Comparison of ENCODE assay signal across 11 mouse cellular contexts in the genomic region with DNA sequence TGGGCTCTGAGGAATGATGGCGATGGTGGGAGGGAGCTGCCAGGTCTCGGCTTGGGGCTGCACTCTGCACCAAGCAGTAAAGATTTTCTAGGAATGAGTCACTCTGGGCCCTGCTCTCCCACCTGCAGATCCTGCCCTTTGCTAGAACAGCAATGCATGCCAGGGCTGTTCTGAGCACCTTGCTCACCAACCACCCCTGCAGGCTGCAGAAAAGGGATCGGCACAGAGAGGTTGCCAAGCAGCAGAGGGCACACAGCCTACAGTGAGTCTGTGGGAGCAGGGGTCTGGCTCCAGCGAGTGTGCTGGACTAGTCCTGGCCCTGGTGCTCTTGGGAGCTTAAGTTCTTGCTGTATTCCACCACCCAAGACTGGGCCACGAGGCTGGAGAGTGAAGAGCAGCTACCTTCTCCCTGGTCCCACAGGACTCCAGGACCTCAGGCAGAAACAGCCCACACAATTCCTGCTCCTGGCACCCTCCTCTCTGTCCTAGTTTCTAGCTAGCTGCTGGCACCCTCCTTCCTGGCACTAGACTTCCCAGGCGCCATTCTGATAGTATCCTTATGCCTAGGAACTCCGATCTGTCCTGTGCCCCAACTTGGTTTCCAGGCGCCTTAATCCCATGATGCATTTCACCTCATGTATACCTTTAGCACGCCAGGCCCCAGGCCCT. TPM values are rescaled to one million over a fixed set of nuclear protein-coding genes. Genes with fewer than 3 reads are reported as not detected.
DNase-seq lines count a peak whose midpoint lies in the region; ATAC-seq and TF ChIP-seq lines count a peak whose summit lies in the region.
"Had no signal": no experiment of that assay in that cellular context is flagged by ENCODE, and none has a peak within 500 bp of the region (broad histone marks: within the 10 kb centered on the region; RNA-seq: fewer than 3 reads in every experiment).

No protein-coding gene starts in this region.

- WGBS in kidney, embryonic 15.5 days = 75% methylated on average over 9 of the region's 9 CpGs
- 80% methylated on average over 9 of the region's 9 CpGs for WGBS in limb, embryonic 10.5 days

- no peak overlapping the region for H3K4me3 ChIP-seq in kidney, embryonic 15.5 days (replicated peaks)
- no peak overlapping the region for H3K4me3 ChIP-seq in limb, embryonic 10.5 days
- H3K4me3 ChIP-seq: erythroblast, embryonic 14.5 days; midbrain, embryonic 12.5 days had no signal

- H3K36me3 ChIP-seq in kidney, embryonic 15.5 days = no peaks in the 10 kb centered on the region
- no peaks in the 10 kb centered on the region for H3K36me3 ChIP-seq in limb, embryonic 10.5 days
- H3K36me3 ChIP-seq: midbrain, embryonic 12.5 days had no signal

- H3K27ac ChIP-seq in kidney, embryonic 15.5 days = peak overlapping the region; percentile 88
- 0 out of 2 replicates have a peak overlapping the region, but pooled peaks have one; percentile 78 for H3K27ac ChIP-seq in limb, embryonic 10.5 days
- H3K27ac ChIP-seq: midbrain, embryonic 12.5 days had no signal

- CTCF ChIA-PET in Patski (lab: Charles Lee) = interaction anchor here (1.0 to 1.2 kb wide), 4 partner anchors 13 to 24 kb away, joined by 3 to 4 read pairs (median 3); no protein-coding TSS in a partner anchor

- no peak overlapping the region for H3K9ac ChIP-seq in kidney, embryonic 15.5 days
- H3K9ac ChIP-seq: midbrain, embryonic 12.5 days had no signal

- peaks cover 6% of the 10 kb centered on the region; the same call in 1 of the 2 replicates for H3K27me3 ChIP-seq in kidney, embryonic 15.5 days
- H3K27me3 ChIP-seq in Patski = no peaks in the 10 kb centered on the region
- peaks cover 20% of the 10 kb centered on the region for H3K27me3 ChIP-seq in limb, embryonic 10.5 days (ENCODE audit: low read depth, poor library complexity, severe bottlenecking)

- no peaks in the 10 kb centered on the region for H3K9me3 ChIP-seq in kidney, embryonic 15.5 days (replicated peaks)
- no peaks in the 10 kb centered on the region for H3K9me3 ChIP-seq in limb, embryonic 10.5 days (replicated peaks)
- H3K9me3 ChIP-seq: midbrain, embryonic 12.5 days had no signal

- no peak overlapping the region for H3K4me2 ChIP-seq in kidney, embryonic 15.5 days
- H3K4me2 ChIP-seq: midbrain, embryonic 12.5 days had no signal

- TF ChIP-seq CTCF in Patski (IDR thresholded peaks at IDR 0.05) = no peak

- peaks cover 46% of the 10 kb centered on the region for H3K4me1 ChIP-seq in kidney, embryonic 15.5 days
- H3K4me1 ChIP-seq in limb, embryonic 10.5 days = peaks cover 27% of the 10 kb centered on the region

- in situ Hi-C loops in Patski (cut with MboI; ENCODE audit: low pct_unique_long_range_greater_than_20kb) = no loop called here

- ATAC-seq in kidney, embryonic 15.5 days (replicated peaks; ENCODE audit: low FRiP score) = no peak
- ATAC-seq in Patski = peak; percentile 57

- POLR2A ChIA-PET in Patski (lab: Charles Lee) = interaction anchor here (0.6 to 2.4 kb wide), 3 partner anchors 15 to 163 kb away, joined by 3 to 7 read pairs (median 6); no protein-coding TSS in a partner anchor

- no peak for DNase-seq in kidney, postnatal 14 days
- DNase-seq in Patski (ENCODE audit: low read depth, low spot score) = no peak
- DNase-seq in cerebellum, postnatal 25 days = peak; percentile 80 to 81
- DNase-seq in limb, embryonic 10.5 days (ENCODE audit: low spot score) = no peak
- no peak for DNase-seq in adrenal gland, postnatal 36 days
- no peak for DNase-seq in spleen, adult 12 weeks (ENCODE audit: low spot score)
- DNase-seq: kidney, adult 8-10 months; liver had no signal

RNA-seq across cellular contexts. Expression of gene Ykt6, which starts 46.6 kb away (rescaled TPM):
- polyA plus RNA-seq in kidney, embryonic 15.5 days (2015; fragmentation: Nextera tagmentation; extraction: Ambion mirVana) = 52.9 and 57.3 TPM in 2 replicates
- polyA plus RNA-seq in Patski (2021) = 94.5 TPM
- 55.5 and 65.5 TPM in 2 replicates for polyA plus RNA-seq in limb, embryonic 10.5 days (2016; fragmentation: Nextera tagmentation; extraction: Ambion mirVana)
- 10 to 100 TPM; 70.0 to 86.4 TPM for total RNA-seq in adrenal gland, postnatal 36 days (2021)

RNA-seq across cellular contexts. Expression of gene Gck, which starts 52.2 kb away (rescaled TPM):
- 1.3 and 2.0 TPM in 2 replicates for polyA plus RNA-seq in kidney, embryonic 15.5 days (2015; fragmentation: Nextera tagmentation; extraction: Ambion mirVana)
- polyA plus RNA-seq in Patski (2021) = 0.33 TPM
- polyA plus RNA-seq in limb, embryonic 10.5 days (2016; fragmentation: Nextera tagmentation; extraction: Ambion mirVana) = 0.55 and 1.3 TPM in 2 replicates
- 1 to 10 TPM; 2.1 to 2.4 TPM for total RNA-seq in adrenal gland, postnatal 36 days (2021)
- polyA plus RNA-seq: erythroblast, embryonic 14.5 days had no signal

Comparison
In these comparisons a context has a peak if more than half of its experiments do, and no peak if none do; other contexts are left out.
1. DNase-seq: peak in cerebellum, postnatal 25 days (2 of 2); none in kidney, postnatal 14 days (single experiment), Patski (single experiment), limb, embryonic 10.5 days (single experiment), adrenal gland, postnatal 36 days (0 of 2) and spleen, adult 12 weeks (single experiment).